Mouse (Mus musculus): ENCODE measurements around the gene Gm17087. TPM values are rescaled to one million over a fixed set of nuclear protein-coding genes. Genes with fewer than 3 reads are reported as not detected.

Gene Gm17087
- polyA plus RNA-seq, 1 experiment from 2014 or later = not detected

- Histone ChIP-seq H3K4me3 (replicated peaks) (no peak overlapping the region), H3K4me1 (replicated peaks) (no peaks in the 10 kb centered on the region), H3K9ac (no peak overlapping the region), H3K4me2 (no peak overlapping the region), H3K27me3 (no peaks in the 10 kb centered on the region), H3K9me3 (replicated peaks) (no peaks in the 10 kb centered on the region), H3K27ac (replicated peaks) (no peak overlapping the region), H3K36me3 (replicated peaks) (no peaks in the 10 kb centered on the region)
- 8% methylated on average over 1 of the region's 1 CpGs for WGBS (ENCODE audit: insufficient replicate concordance)
- ATAC-seq (ENCODE audit: insufficient read depth) = no peak
These were observed 3.9 kb downstream of the Gm17087 start for GRCm38 (mm10) chr17:8562886-8563280.

GRCm38 (mm10) chr17:8562101-8562885 lies 4.5 kb downstream of the Gm17087 start:
- no peaks in the 10 kb centered on the region for H3K36me3 ChIP-seq (replicated peaks)
- H3K4me2 ChIP-seq = no peak overlapping the region
- H3K27me3 ChIP-seq = no peaks in the 10 kb centered on the region
- no peak overlapping the region for H3K27ac ChIP-seq (replicated peaks)
- no peaks in the 10 kb centered on the region for H3K4me1 ChIP-seq (replicated peaks)
- no peaks in the 10 kb centered on the region for H3K9me3 ChIP-seq (replicated peaks)
- no peak overlapping the region for H3K9ac ChIP-seq
- WGBS (ENCODE audit: insufficient replicate concordance) = 53% methylated on average over 14 of the region's 14 CpGs
- no peak for ATAC-seq (ENCODE audit: insufficient read depth)
- no peak overlapping the region for H3K4me3 ChIP-seq (replicated peaks)

- H3K27ac ChIP-seq (replicated peaks) = no peak overlapping the region
- H3K4me2 ChIP-seq = no peak overlapping the region
- no peaks in the 10 kb centered on the region for H3K9me3 ChIP-seq (replicated peaks)
- no peak for ATAC-seq (ENCODE audit: insufficient read depth)
- H3K9ac ChIP-seq = no peak overlapping the region
- H3K4me3 ChIP-seq (replicated peaks) = no peak overlapping the region
- H3K4me1 ChIP-seq (replicated peaks) = no peaks in the 10 kb centered on the region
- WGBS (ENCODE audit: insufficient replicate concordance) = 57% methylated on average over 8 of the region's 8 CpGs
- no peaks in the 10 kb centered on the region for H3K27me3 ChIP-seq
- no peaks in the 10 kb centered on the region for H3K36me3 ChIP-seq (replicated peaks)
These were observed 8.8 kb downstream of the Gm17087 start for GRCm38 (mm10) chr17:8557926-8558325.

GRCm38 (mm10) chr17:8556223-8556622 lies 10.5 kb downstream of the Gm17087 start:
- Histone ChIP-seq H3K9ac (no peak overlapping the region), H3K4me3 (replicated peaks) (no peak overlapping the region), H3K4me2 (no peak overlapping the region), H3K9me3 (replicated peaks) (no peaks in the 10 kb centered on the region), H3K27ac (replicated peaks) (no peak overlapping the region), H3K36me3 (replicated peaks) (no peaks in the 10 kb centered on the region), H3K4me1 (replicated peaks) (no peaks in the 10 kb centered on the region), H3K27me3 (no peaks in the 10 kb centered on the region)
- 63% methylated on average over 6 of the region's 6 CpGs for whole genome bisulfite sequencing (ENCODE audit: insufficient replicate concordance)
- ATAC-seq (ENCODE audit: insufficient read depth) = no peak

GRCm38 (mm10) chr17:8555785-8556184 lies 11.0 kb downstream of the Gm17087 start:
- Histone ChIP-seq H3K9me3 (replicated peaks) (no peaks in the 10 kb centered on the region), H3K27ac (replicated peaks) (no peak overlapping the region), H3K4me2 (no peak overlapping the region), H3K4me1 (replicated peaks) (no peaks in the 10 kb centered on the region), H3K36me3 (replicated peaks) (no peaks in the 10 kb centered on the region), H3K4me3 (replicated peaks) (no peak overlapping the region), H3K9ac (no peak overlapping the region), H3K27me3 (no peaks in the 10 kb centered on the region)
- 56% methylated on average over 9 of the region's 9 CpGs for WGBS (ENCODE audit: insufficient replicate concordance)
- ATAC-seq (ENCODE audit: insufficient read depth) = no peak

- no peak overlapping the region for H3K27ac ChIP-seq (replicated peaks)
These were observed 12.5 kb downstream of the Gm17087 start for GRCm38 (mm10) chr17:8554219-8554618.

GRCm38 (mm10) chr17:8553601-8554000 lies 13.1 kb downstream of the Gm17087 start:
- H3K9me3 ChIP-seq (replicated peaks) = no peaks in the 10 kb centered on the region
- WGBS (ENCODE audit: insufficient replicate concordance) = 69% methylated on average over 3 of the region's 3 CpGs
- no peaks in the 10 kb centered on the region; the same call in 1 of the 2 replicates for H3K27me3 ChIP-seq
- H3K36me3 ChIP-seq (replicated peaks) = no peaks in the 10 kb centered on the region
- no peak overlapping the region for H3K4me3 ChIP-seq (replicated peaks)
- no peaks in the 10 kb centered on the region for H3K4me1 ChIP-seq (replicated peaks)
- no peak overlapping the region for H3K9ac ChIP-seq
- no peak for ATAC-seq (ENCODE audit: insufficient read depth)
- no peak overlapping the region for H3K27ac ChIP-seq (replicated peaks)
- H3K4me2 ChIP-seq = no peak overlapping the region

More at GRCm38 (mm10) chr17:8554219-8554618, 12.5 kb downstream of the Gm17087 start:
- 70% methylated on average over 6 of the region's 6 CpGs for WGBS (ENCODE audit: insufficient replicate concordance)
- no peaks in the 10 kb centered on the region for H3K4me1 ChIP-seq (replicated peaks)
- no peaks in the 10 kb centered on the region for H3K9me3 ChIP-seq (replicated peaks)
- ATAC-seq (ENCODE audit: insufficient read depth) = no peak
- no peak overlapping the region for H3K4me3 ChIP-seq (replicated peaks)
- no peak overlapping the region for H3K4me2 ChIP-seq
- no peaks in the 10 kb centered on the region for H3K36me3 ChIP-seq (replicated peaks)
- H3K27me3 ChIP-seq = no peaks in the 10 kb centered on the region; the same call in 1 of the 2 replicates
- H3K9ac ChIP-seq = no peak overlapping the region

GRCm38 (mm10) chr17:8552346-8553035 lies 14.3 kb downstream of the Gm17087 start:
- ATAC-seq (ENCODE audit: insufficient read depth) = no peak
- no peak overlapping the region for H3K4me3 ChIP-seq (replicated peaks)
- no peaks in the 10 kb centered on the region; the same call in 1 of the 2 replicates for H3K27me3 ChIP-seq
- H3K27ac ChIP-seq (replicated peaks) = no peak overlapping the region
- H3K4me1 ChIP-seq (replicated peaks) = no peaks in the 10 kb centered on the region
- WGBS (ENCODE audit: insufficient replicate concordance) = 60% methylated on average over 8 of the region's 8 CpGs
- no peak overlapping the region for H3K9ac ChIP-seq
- no peaks in the 10 kb centered on the region for H3K36me3 ChIP-seq (replicated peaks)
- no peak overlapping the region for H3K4me2 ChIP-seq
- no peaks in the 10 kb centered on the region for H3K9me3 ChIP-seq (replicated peaks)

GRCm38 (mm10) chr17:8551641-8552040 lies 15.1 kb downstream of the Gm17087 start:
- Histone ChIP-seq H3K4me1 (replicated peaks) (no peaks in the 10 kb centered on the region), H3K4me3 (replicated peaks) (no peak overlapping the region), H3K4me2 (no peak overlapping the region), H3K9me3 (replicated peaks) (no peaks in the 10 kb centered on the region), H3K27me3 (no peaks in the 10 kb centered on the region; the same call in 1 of the 2 replicates), H3K27ac (replicated peaks) (no peak overlapping the region), H3K36me3 (replicated peaks) (no peaks in the 10 kb centered on the region), H3K9ac (no peak overlapping the region)
- 54% methylated on average over 3 of the region's 3 CpGs for WGBS (ENCODE audit: insufficient replicate concordance)
- no peak for ATAC-seq (ENCODE audit: insufficient read depth)

GRCm38 (mm10) chr17:8548733-8549132 lies 18.0 kb downstream of the Gm17087 start:
- no peak for ATAC-seq (ENCODE audit: insufficient read depth)
- WGBS (ENCODE audit: insufficient replicate concordance) = 60% methylated on average over 4 of the region's 4 CpGs
- Histone ChIP-seq H3K4me1 (replicated peaks) (no peaks in the 10 kb centered on the region), H3K4me3 (replicated peaks) (no peak overlapping the region), H3K9me3 (replicated peaks) (no peaks in the 10 kb centered on the region), H3K36me3 (replicated peaks) (no peaks in the 10 kb centered on the region), H3K27me3 (no peaks in the 10 kb centered on the region; the same call in 1 of the 2 replicates), H3K4me2 (no peak overlapping the region), H3K9ac (no peak overlapping the region), H3K27ac (replicated peaks) (no peak overlapping the region)

GRCm38 (mm10) chr17:8546366-8546765 lies 20.4 kb downstream of the Gm17087 start:
- H3K4me2 ChIP-seq = no peak overlapping the region
- no peaks in the 10 kb centered on the region for H3K36me3 ChIP-seq (replicated peaks)
- H3K27ac ChIP-seq (replicated peaks) = no peak overlapping the region
- ATAC-seq (ENCODE audit: insufficient read depth) = no peak
- H3K4me1 ChIP-seq (replicated peaks) = no peaks in the 10 kb centered on the region
- H3K9ac ChIP-seq = no peak overlapping the region
- H3K4me3 ChIP-seq (replicated peaks) = no peak overlapping the region
- no peaks in the 10 kb centered on the region; the same call in 1 of the 2 replicates for H3K27me3 ChIP-seq
- 73% methylated on average over 9 of the region's 9 CpGs for WGBS (ENCODE audit: insufficient replicate concordance)
- no peaks in the 10 kb centered on the region for H3K9me3 ChIP-seq (replicated peaks)

Measured in liver, embryonic 15.5 days (tissue).